Mouse (Mus musculus): ENCODE data around the gene Arpc2.

- TF ChIP-seq CTCF (IDR thresholded peaks at IDR 0.05; ENCODE audit: low read depth, low read length) (no peak), POLR2AphosphoS5 (IDR thresholded peaks at IDR 0.05; ENCODE audit: insufficient replicate concordance, low read depth, low read length) (0 out of 2 replicates have a peak, but pooled peaks have one; percentile 22)
These were observed 870 bp downstream of the Arpc2 start for GRCm38 (mm10) chr1:74236590-74237317.
